Mouse (Mus musculus) granulocyte monocyte progenitor cell, adult 5-6 weeks (primary cell): ENCODE measurements around the gene Csnk2a2. TPM values are rescaled to one million over a fixed set of nuclear protein-coding genes. Genes with fewer than 3 reads are reported as not detected.

Experiments used
- ATAC-seq: replicated peaks from 2 replicates; pipeline ENCODE4 v1.8.0; 2016; ENCODE audit warnings: mild to moderate bottlenecking, moderate TSS enrichment, inconsistent platforms; ENCODE audit not compliant: poor library complexity, severe bottlenecking
- total RNA-seq, 2 experiments: library from RNA; stranded (forward) in 1 of 2; stranded (reverse) in 1 of 2; fragments of 200-712, 200-1000 nt in 1 of 2; fragments of >200 nt in 1 of 2; fragmentation: Nextera tagmentation in 1 of 2; gene quantifications; 2 replicates each; pipeline ENCODE4 v1.2.3; 2014 to 2017

The Csnk2a2 gene
- total RNA-seq, 2 experiments from 2014 or later = 22.6 to 99.4 TPM

GRCm38 (mm10) chr8:95488698-95489332 is 1.0 kb downstream of the Csnk2a2 start:
- ATAC-seq = peak; percentile 96

- peak; percentile 47 for ATAC-seq
These were observed 1.8 kb downstream of the Csnk2a2 start for GRCm38 (mm10) chr8:95487800-95488697.

DNA sequence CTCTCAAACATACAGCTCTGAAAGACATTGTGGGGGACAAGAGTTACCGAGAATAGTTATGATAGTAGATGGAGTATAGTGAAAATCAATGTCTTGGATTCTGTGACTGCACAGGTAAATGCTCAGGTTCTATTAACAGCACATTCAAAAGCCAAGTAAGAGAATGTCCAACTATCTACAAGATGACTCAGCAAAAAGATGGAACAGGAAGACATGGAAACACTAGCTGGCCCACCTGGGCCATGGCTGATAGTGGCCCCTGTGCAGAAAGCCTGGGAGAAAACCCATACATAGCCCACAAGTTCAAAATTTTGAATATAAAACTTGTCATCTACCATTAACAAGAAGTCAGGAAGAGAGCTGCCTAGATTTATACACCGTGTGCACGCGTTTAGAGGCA is 19.8 kb downstream of the Csnk2a2 start:
- ATAC-seq = no peak

- peak; percentile 30; the same call in 1 of the 2 replicates for ATAC-seq
These were observed 20.8 kb downstream of the Csnk2a2 start for GRCm38 (mm10) chr8:95468995-95469394.

DNA sequence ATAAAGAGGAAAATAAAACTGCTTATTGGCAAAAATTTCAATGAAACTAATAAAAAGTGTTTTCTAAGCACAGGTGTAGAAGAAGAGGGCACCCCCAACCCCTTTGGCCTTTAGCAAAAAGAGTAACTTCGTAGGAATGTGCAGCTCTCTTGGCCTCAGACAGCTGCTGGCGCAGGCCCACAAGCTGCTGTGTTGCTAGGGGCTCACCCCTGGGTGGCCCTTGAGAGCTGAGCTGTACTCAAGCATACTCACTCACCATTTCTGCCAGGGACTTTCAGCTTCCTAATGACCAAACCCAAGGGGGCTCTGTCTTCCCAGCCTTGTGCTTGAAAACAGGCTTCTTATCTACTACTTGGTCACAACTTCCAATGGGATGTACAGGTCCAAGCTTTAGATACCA is 23.3 kb downstream of the Csnk2a2 start:
- no peak for ATAC-seq

- no peak for ATAC-seq
These were observed 37.3 kb downstream of the Csnk2a2 start for GRCm38 (mm10) chr8:95452518-95452917.

DNA sequence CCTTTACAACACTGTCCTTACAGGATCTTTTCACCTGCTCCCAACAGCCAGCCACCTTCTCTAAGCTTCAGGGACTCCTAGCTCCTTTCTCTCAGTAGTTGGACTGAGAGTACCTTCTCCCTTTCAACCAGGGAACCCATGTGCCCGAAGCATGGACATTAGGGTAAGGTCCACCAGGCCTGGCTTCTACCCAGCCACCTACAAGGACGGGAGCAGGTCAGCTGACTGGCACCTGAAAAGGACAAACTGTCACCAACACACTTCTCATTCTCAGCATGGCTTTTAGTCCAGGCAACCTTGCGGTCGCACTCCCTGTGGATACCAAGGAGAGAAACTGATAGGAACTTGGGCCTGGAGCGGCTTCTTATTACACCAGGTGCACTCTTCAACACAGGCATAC is 39.6 kb downstream of the Csnk2a2 start:
- no peak for ATAC-seq

- ATAC-seq = no peak
These were observed 42.2 kb downstream of the Csnk2a2 start for GRCm38 (mm10) chr8:95447661-95448060.

GRCm38 (mm10) chr8:95445042-95445441 is 44.8 kb downstream of the Csnk2a2 start:
- ATAC-seq = no peak

- ATAC-seq = no peak
These were observed 48.3 kb downstream of the Csnk2a2 start for GRCm38 (mm10) chr8:95441491-95442039.

DNA sequence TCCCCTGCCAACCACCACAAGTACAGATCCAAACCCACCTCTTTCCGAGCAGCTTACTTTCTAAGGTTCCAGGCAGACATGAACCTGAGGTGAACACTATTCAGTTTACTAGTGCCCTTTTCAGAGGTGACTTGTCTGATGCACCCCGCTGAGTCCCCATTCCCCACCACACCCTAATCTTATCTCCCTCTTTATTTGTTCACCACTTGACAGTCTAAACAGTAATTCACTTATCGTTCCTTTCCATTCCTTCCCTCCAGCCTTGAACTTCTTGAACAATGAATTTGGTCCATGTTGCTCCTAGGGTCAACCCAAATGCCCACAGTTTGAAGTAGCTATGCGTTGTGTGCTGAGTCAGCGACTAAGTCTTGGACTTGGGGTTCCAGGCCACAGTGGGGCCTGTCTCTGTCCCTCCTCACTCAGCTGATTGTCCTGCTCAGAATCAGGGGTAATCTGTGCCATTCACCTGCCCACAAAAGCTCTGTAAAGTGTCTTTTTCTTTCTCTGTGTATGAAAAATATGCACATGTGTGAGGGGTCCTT is 49.6 kb downstream of the Csnk2a2 start:
- ATAC-seq = no peak

DNA sequence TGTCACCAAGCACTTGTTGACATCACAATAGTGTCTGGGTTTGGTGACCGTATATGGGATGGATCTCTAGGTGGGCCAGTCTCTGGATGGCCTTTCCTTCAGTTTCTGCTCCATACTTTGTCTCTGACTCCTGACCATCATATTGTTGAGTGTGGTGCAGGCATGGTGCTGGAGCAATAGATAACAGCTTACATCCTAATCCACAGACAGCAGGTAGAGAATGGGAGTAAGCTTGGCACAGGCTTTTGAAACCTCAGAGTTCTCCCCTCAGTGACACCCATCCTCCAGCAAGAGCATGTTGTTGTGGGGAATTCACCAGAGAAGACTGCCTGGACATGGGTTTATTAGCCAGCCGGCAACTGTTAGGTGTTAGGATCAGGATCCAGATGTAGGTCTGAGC is 50.4 kb downstream of the Csnk2a2 start:
- ATAC-seq = no peak

DNA sequence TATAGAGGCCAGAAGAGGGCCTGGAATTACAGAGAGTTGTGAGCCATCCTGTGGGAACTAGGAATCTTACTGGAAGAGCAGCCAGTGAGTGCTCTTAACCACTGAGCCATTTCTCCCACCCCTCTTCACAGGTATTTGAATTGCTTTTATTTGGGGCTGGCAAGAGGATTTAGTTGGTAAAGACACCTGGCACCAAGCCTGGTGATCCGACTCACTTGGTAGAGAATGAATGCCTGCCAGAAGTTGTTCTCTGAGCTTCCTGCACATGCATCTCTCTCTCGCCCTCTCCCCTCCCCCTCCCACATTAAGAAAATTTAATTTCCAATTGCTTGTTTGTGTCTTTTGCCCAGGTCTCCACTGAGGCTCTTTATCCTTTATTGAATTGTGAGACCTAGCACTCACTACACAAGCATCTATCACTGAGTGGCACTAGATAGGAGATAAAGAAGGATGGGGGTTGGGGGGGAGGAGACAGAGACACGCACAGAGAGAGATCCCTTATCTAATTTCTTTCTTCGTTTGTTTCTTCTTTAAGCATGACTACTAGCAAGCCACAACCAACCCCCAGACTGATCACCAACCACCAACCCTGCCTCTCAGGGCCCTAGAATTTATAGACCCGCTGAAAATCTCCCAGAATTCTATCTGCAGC is 52.4 kb downstream of the Csnk2a2 start:
- ATAC-seq = no peak

DNA sequence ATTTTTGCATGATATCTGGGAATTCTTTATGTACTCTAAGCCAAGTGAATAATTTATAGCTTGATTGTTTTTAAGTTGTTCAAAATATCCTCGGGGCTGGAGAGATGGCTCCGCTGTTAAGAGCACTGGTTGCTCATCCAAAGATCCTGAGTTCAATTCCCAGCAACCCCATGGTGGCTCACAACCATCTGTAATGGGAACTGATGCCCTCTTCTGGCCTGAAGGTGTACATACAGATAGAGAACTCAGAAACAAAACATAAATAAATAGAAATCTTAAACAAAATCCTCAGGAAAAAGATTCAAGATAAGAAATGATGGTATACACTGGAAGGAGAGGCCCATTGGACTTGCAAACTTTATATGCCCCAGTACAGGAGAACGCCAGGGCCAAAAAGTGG is 53.9 kb downstream of the Csnk2a2 start:
- ATAC-seq = no peak

GRCm38 (mm10) chr8:95435471-95435870 is 54.4 kb downstream of the Csnk2a2 start:
- no peak for ATAC-seq

DNA sequence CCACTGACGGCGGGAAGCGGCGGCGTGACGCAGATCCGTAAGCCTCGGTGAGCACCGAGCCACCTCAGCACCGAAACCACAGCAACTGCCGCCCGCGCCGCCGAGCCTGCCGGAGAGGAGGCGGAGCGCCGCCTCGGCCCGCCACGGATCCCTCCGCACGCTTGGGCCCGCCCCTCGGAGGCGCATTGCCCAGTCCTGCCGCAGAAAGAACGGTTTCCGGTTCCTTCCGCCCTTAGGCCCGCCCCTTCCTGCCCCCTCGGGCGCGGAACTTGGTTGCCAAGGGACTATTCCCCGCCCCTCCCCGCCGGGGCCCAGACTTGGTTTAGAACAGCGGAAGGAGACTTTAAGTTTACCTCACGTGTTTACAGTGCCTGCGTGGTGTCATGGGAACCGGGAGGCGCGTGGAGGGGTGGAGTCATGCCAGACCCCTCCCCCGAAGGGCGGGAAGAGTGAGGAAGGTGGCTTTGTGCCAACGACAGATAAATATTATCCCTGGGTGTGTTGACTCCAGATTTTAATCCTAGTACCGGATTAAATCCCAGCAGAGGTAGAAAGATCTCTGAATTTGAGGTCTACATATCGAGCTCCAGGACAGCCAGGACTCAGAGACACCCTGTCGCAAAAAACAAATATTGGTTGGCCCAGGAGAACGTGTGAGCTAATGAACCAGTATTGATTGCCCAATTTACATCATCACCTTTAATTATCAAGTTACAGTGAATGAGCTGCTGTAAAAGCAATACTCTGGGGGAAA is 55.0 kb downstream of the Csnk2a2 start, which contains the start of gene Cfap20:
Gene Cfap20 (minus strand): TSS at position 184 of the 754 bp plus-strand sequence.
- peak; percentile 96 for ATAC-seq

DNA sequence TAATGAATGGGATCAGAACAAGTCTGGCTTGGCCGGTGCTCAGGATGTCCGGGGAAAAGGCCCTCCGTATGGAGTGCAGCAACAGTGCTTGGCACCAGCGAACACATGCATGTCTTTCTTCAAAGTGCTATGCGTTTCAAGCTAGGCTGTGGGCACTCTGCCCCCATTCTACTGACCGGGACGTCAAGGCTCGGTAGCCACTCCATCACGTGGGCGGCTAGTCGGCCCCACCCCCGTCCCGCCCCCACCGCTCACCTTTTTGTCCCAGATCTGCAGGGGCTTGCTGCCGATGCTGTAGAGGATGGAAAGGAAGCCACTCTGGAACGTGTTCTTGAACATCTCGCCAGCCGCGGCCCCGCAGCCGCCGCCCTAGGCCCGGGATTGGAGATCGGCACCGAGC is 55.6 kb downstream of the Csnk2a2 start:
- ATAC-seq = peak; percentile 2; the same call in 1 of the 2 replicates

- no peak for ATAC-seq
These were observed 56.7 kb downstream of the Csnk2a2 start for GRCm38 (mm10) chr8:95433124-95433523.

- no peak for ATAC-seq
These were observed 57.4 kb downstream of the Csnk2a2 start for GRCm38 (mm10) chr8:95432471-95432870.

- ATAC-seq = no peak
These were observed 59.9 kb downstream of the Csnk2a2 start for GRCm38 (mm10) chr8:95429945-95430344.
